Comparison of ENCODE assay signal across 14 mouse cellular contexts in the genomic region with DNA sequence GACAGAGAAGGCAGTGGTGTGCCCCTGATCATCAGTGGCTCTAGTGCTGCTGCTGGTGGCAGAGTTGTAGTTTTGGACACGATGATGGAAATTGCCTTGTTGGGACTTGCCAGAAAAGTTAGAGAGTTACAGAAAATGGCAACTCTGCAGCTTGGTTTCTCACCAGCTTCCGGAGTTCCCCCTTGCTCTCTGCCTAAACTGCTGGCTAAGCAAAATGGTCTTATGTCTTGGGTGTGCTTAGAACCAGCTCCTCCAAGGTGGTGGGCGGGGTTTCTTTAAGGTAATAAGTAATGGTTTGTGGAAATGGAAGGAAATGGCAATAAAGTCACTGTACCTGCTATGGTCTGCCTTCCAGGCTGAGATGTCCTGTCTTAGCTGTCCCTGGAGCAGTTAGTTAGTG.
"Had no signal": no experiment of that assay in that cellular context is flagged by ENCODE, and none has a peak within 500 bp of the region (broad histone marks: within the 10 kb centered on the region; RNA-seq: fewer than 3 reads in every experiment).

No protein-coding gene starts in this region.

- DNase-seq: left cerebral cortex, postnatal 4 days; lung, adult 2 months; lung, postnatal 36 days; right cerebral cortex, postnatal 14 days; thymus, adult 2 months; thymus, postnatal 25 days had no signal

- H3K27me3 ChIP-seq: limb, embryonic 13.5 days; liver, embryonic 15.5 days; midbrain, embryonic 12.5 days; stomach, embryonic 15.5 days had no signal

- H3K4me2 ChIP-seq: limb, embryonic 13.5 days; liver, embryonic 11.5 days; liver, embryonic 15.5 days; midbrain, embryonic 12.5 days; stomach, embryonic 15.5 days had no signal

- ATAC-seq: lung, postnatal 0 days; midbrain, embryonic 16.5 days had no signal

- H3K36me3 ChIP-seq: liver, embryonic 15.5 days; midbrain, embryonic 12.5 days; stomach, embryonic 15.5 days had no signal

- H3K9me3 ChIP-seq: limb, embryonic 13.5 days; liver, embryonic 15.5 days; midbrain, embryonic 12.5 days; stomach, embryonic 15.5 days had no signal

- H3K27ac ChIP-seq: kidney, postnatal 0 days; limb, embryonic 13.5 days; liver, embryonic 15.5 days; midbrain, embryonic 12.5 days; stomach, embryonic 15.5 days had no signal

- H3K4me3 ChIP-seq: limb, embryonic 13.5 days; liver, embryonic 15.5 days; midbrain, embryonic 12.5 days; stomach, embryonic 15.5 days had no signal

- H3K9ac ChIP-seq: limb, embryonic 13.5 days; liver, embryonic 15.5 days; midbrain, embryonic 12.5 days; stomach, embryonic 15.5 days had no signal
